Mouse (Mus musculus) stomach, postnatal 0 days (tissue): ENCODE results near the gene Grpel1. TPM values are rescaled to one million over a fixed set of nuclear protein-coding genes. Genes with fewer than 3 reads are reported as not detected.

Experiments used
- ATAC-seq: fragments of 200-750 bp; cut with Nextera tagmentation; 2 replicates; pipeline ENCODE4 v1.8.0; 2017; ENCODE audit not compliant: low FRiP score, low TSS enrichment
- DNase-seq: peaks from one replicate; pipeline ENCODE4 v3.0.0-alpha.2; 2016; ENCODE audit warnings: low spot score
- H3K27ac ChIP-seq: fragments of 300-500 bp; sonication (generic); replicated peaks from 2 replicates; pipeline ENCODE4 v1.5.1; 2014; ENCODE audit warnings: mild to moderate bottlenecking, control low read depth
- H3K27me3 ChIP-seq: fragments of 300-500 bp; sonication (generic); 2 replicates; pipeline ENCODE4 v1.6.1; 2014; ENCODE audit warnings: low read length; ENCODE audit not compliant: control insufficient read depth, insufficient read depth
- H3K36me3 ChIP-seq: fragments of 300-500 bp; sonication (generic); 2 replicates; pipeline ENCODE4 v1.6.1; 2014; ENCODE audit warnings: low read length, mixed read lengths; ENCODE audit not compliant: control insufficient read depth, insufficient read depth
- H3K4me1 ChIP-seq: fragments of 300-500 bp; sonication (generic); replicated peaks from 2 replicates; pipeline ENCODE4 v1.6.1; 2014; ENCODE audit warnings: antibody characterized with exemption; ENCODE audit not compliant: control insufficient read depth, insufficient read depth
- H3K4me2 ChIP-seq: fragments of 300-500 bp; sonication (generic); replicated peaks from 2 replicates; pipeline ENCODE4 v1.6.1; 2014; ENCODE audit warnings: low read depth, mild to moderate bottlenecking, control low read depth, moderate library complexity
- H3K4me3 ChIP-seq: fragments of 300-500 bp; sonication (generic); 2 replicates; pipeline ENCODE4 v1.5.1; 2014; ENCODE audit warnings: low read depth, low read length, control low read depth
- H3K9ac ChIP-seq: fragments of 300-500 bp; sonication (generic); 2 replicates; pipeline ENCODE4 v1.6.1; 2014; ENCODE audit warnings: mild to moderate bottlenecking, low read length, control low read depth, mixed read lengths
- H3K9me3 ChIP-seq: fragments of 300-500 bp; sonication (generic); 2 replicates; pipeline ENCODE4 v1.6.1; 2016; ENCODE audit warnings: low read length; ENCODE audit not compliant: control insufficient read depth
- CTCF ChIP-seq: IDR thresholded peaks from 2 replicates; pipeline ENCODE4 v1.5.1; 2016; ENCODE audit warnings: antibody characterized with exemption, low read depth, mild to moderate bottlenecking, moderate library complexity
- EP300 ChIP-seq: optimal IDR thresholded peaks from 2 replicates; pipeline ENCODE3; 2016; ENCODE audit warnings: antibody characterized with exemption
- WGBS: fragments of 180-500 bp; shearing (Covaris S2); extraction: QIAGEN DNeasy Blood & Tissue Kit; methylation state at CpG from one replicate; pipeline ENCODE4 v1.1.7; 2014; 5-methylcytosine and 5-hydroxymethylcytosine counted together
- polyA plus RNA-seq: library from polyadenylated mRNA; unstranded; fragments of >200 nt; fragmentation: Nextera tagmentation; extraction: Ambion mirVana; gene quantifications from 2 replicates; pipeline ENCODE4 v1.2.1, GENCODE M21; 2015

Gene Grpel1
- polyA plus RNA-seq, 1 experiment from 2014 or later = 54.1 TPM

GRCm38 (mm10) chr5:36505643-36506042, 40.8 kb downstream of the Grpel1 start:
- peaks cover 16% of the 10 kb centered on the region for H3K36me3 ChIP-seq
- H3K27ac ChIP-seq = no peak overlapping the region
- H3K4me1 ChIP-seq = no peaks in the 10 kb centered on the region
- no peak overlapping the region for H3K4me3 ChIP-seq
- DNase-seq (no peak), ATAC-seq (no peak)
- no peak overlapping the region for H3K9ac ChIP-seq
- no peaks in the 10 kb centered on the region for H3K27me3 ChIP-seq
- H3K4me2 ChIP-seq = no peak overlapping the region
- whole genome bisulfite sequencing = 68% methylated on average over 5 of the region's 5 CpGs
- no peak for TF ChIP-seq EP300
- no peak for TF ChIP-seq CTCF
- no peaks in the 10 kb centered on the region for H3K9me3 ChIP-seq

GRCm38 (mm10) chr5:36508351-36508750, 43.6 kb downstream of the Grpel1 start:
- DNase-seq (no peak), ATAC-seq (no peak)
- H3K4me2 ChIP-seq = no peak overlapping the region
- H3K4me3 ChIP-seq = no peak overlapping the region
- no peak overlapping the region for H3K9ac ChIP-seq
- H3K27me3 ChIP-seq = no peaks in the 10 kb centered on the region
- no peak overlapping the region for H3K27ac ChIP-seq
- TF ChIP-seq CTCF (no peak), EP300 (no peak)
- no peaks in the 10 kb centered on the region for H3K4me1 ChIP-seq
- peaks cover 13% of the 10 kb centered on the region for H3K36me3 ChIP-seq
- no peaks in the 10 kb centered on the region for H3K9me3 ChIP-seq
- 97% methylated on average over 10 of the region's 10 CpGs for WGBS

GRCm38 (mm10) chr5:36510956-36511355, 46.2 kb downstream of the Grpel1 start:
- Histone ChIP-seq H3K36me3 (peaks cover 19% of the 10 kb centered on the region), H3K27me3 (no peaks in the 10 kb centered on the region), H3K9ac (no peak overlapping the region), H3K9me3 (no peaks in the 10 kb centered on the region), H3K4me3 (no peak overlapping the region), H3K4me1 (no peaks in the 10 kb centered on the region), H3K27ac (no peak overlapping the region), H3K4me2 (no peak overlapping the region)
- TF ChIP-seq CTCF = no peak
- TF ChIP-seq EP300 = no peak
- no peak for ATAC-seq
- 93% methylated on average over 2 of the region's 2 CpGs for WGBS
- no peak for DNase-seq

GRCm38 (mm10) chr5:36515126-36515525, 50.3 kb downstream of the Grpel1 start:
- Histone ChIP-seq H3K27ac (no peak overlapping the region), H3K4me3 (no peak overlapping the region), H3K36me3 (peaks cover 26% of the 10 kb centered on the region), H3K4me2 (no peak overlapping the region), H3K4me1 (no peaks in the 10 kb centered on the region), H3K27me3 (no peaks in the 10 kb centered on the region), H3K9ac (no peak overlapping the region), H3K9me3 (no peaks in the 10 kb centered on the region)
- TF ChIP-seq EP300 (no peak), CTCF (no peak)
- no peak for ATAC-seq
- no peak for DNase-seq
- 79% methylated on average over 1 of the region's 1 CpGs for WGBS

- no peak for ATAC-seq
- 89% methylated on average over 5 of the region's 5 CpGs for WGBS
- H3K27ac ChIP-seq = no peak overlapping the region
- H3K4me1 ChIP-seq = no peaks in the 10 kb centered on the region
- no peak overlapping the region for H3K9ac ChIP-seq
- H3K27me3 ChIP-seq = no peaks in the 10 kb centered on the region
- TF ChIP-seq CTCF (no peak), EP300 (no peak)
- no peaks in the 10 kb centered on the region for H3K9me3 ChIP-seq
- DNase-seq = no peak
- no peak overlapping the region for H3K4me3 ChIP-seq
- peaks cover 25% of the 10 kb centered on the region for H3K36me3 ChIP-seq
- no peak overlapping the region for H3K4me2 ChIP-seq
Measured at GRCm38 (mm10) chr5:36515558-36515957, 50.8 kb downstream of the Grpel1 start.

GRCm38 (mm10) chr5:36517596-36517995, 52.8 kb downstream of the Grpel1 start:
- Histone ChIP-seq H3K27ac (no peak overlapping the region), H3K9ac (no peak overlapping the region), H3K4me1 (no peaks in the 10 kb centered on the region), H3K4me3 (no peak overlapping the region), H3K9me3 (no peaks in the 10 kb centered on the region), H3K27me3 (no peaks in the 10 kb centered on the region), H3K4me2 (no peak overlapping the region), H3K36me3 (peaks cover 18% of the 10 kb centered on the region)
- ATAC-seq (no peak), DNase-seq (no peak)
- TF ChIP-seq EP300 (no peak), CTCF (no peak)
- WGBS = 90% methylated on average over 3 of the region's 3 CpGs
